Mouse (Mus musculus): Measurements from ENCODE around the gene Lrp4.

DNA sequence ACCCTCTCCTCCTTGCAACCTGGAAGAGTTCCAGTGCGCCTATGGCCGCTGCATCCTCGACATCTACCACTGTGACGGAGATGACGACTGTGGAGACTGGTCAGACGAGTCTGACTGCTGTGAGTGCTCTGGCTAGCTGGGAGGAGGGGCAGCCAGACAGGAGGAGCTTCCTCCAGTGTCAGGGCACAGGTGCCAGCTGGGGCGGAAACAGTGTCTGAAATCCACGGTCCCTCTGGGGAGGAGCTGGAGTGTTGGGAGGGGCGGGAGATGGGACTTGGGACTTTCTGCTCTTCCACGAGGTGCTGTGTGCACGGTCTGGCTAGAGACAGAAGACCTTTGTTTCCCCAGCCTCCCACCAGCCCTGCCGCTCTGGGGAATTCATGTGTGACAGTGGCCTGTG, 17.0 kb downstream of the Lrp4 start:
- TF ChIP-seq POLR2A (IDR thresholded peaks at IDR 0.05; ENCODE audit: low read depth, low read length) (no peak), CTCF (IDR thresholded peaks at IDR 0.05; ENCODE audit: extremely low read depth, insufficient read length, insufficient replicate concordance, low read depth, low read length) (no peak)
